Mouse (Mus musculus) hindbrain, embryonic 13.5 days (tissue): Measurements from ENCODE around the gene Ncor2. TPM values are rescaled to one million over a fixed set of nuclear protein-coding genes. Genes with fewer than 3 reads are reported as not detected.
A peak's percentile ranks its signal among the peaks of the same experiment; 100 is the strongest.

Source experiments
- ATAC-seq: fragments of 200-750 bp; cut with Nextera tagmentation; 2 replicates; pipeline ENCODE4 v1.8.0; 2017; ENCODE audit warnings: moderate TSS enrichment; ENCODE audit not compliant: low FRiP score
- H3K27ac ChIP-seq: fragments of 300-500 bp; sonication (generic); 2 replicates; pipeline ENCODE4 v1.5.1; 2015; ENCODE audit warnings: inconsistent platforms, mild to moderate bottlenecking, moderate library complexity
- H3K27me3 ChIP-seq: fragments of 300-500 bp; sonication (generic); 2 replicates; pipeline ENCODE4 v1.6.1; 2015; ENCODE audit warnings: mild to moderate bottlenecking, inconsistent platforms
- H3K36me3 ChIP-seq: fragments of 300-500 bp; sonication (generic); 2 replicates; pipeline ENCODE4 v1.6.1; 2015; ENCODE audit warnings: mild to moderate bottlenecking, inconsistent platforms
- H3K4me1 ChIP-seq: fragments of 300-500 bp; sonication (generic); replicated peaks from 2 replicates; pipeline ENCODE4 v1.6.1; 2015; ENCODE audit warnings: inconsistent platforms
- H3K4me2 ChIP-seq: fragments of 300-500 bp; sonication (generic); 2 replicates; pipeline ENCODE4 v1.6.1; 2015; ENCODE audit warnings: inconsistent platforms, mild to moderate bottlenecking, moderate library complexity
- H3K4me3 ChIP-seq: fragments of 300-500 bp; sonication (generic); 2 replicates; pipeline ENCODE4 v1.5.1; 2015; ENCODE audit warnings: mild to moderate bottlenecking, inconsistent platforms
- H3K9ac ChIP-seq: fragments of 300-500 bp; sonication (generic); 2 replicates; pipeline ENCODE4 v1.6.1; 2015; ENCODE audit warnings: mild to moderate bottlenecking, inconsistent platforms
- H3K9me3 ChIP-seq: fragments of 300-500 bp; sonication (generic); 2 replicates; pipeline ENCODE4 v1.6.1; 2016; ENCODE audit warnings: inconsistent platforms
- WGBS: fragments of 180-500 bp; shearing (Covaris S2); methylation state at CpG from one replicate; pipeline ENCODE4 v1.1.7; 2015; 5-methylcytosine and 5-hydroxymethylcytosine counted together
- polyA plus RNA-seq: library from polyadenylated mRNA; unstranded; fragments of >200 nt; fragmentation: Nextera tagmentation; extraction: Ambion mirVana; gene quantifications from 2 replicates; pipeline ENCODE4 v1.2.1, GENCODE M21; 2015

Gene Ncor2
- polyA plus RNA-seq, 1 experiment from 2014 or later = 25.1 TPM

GRCm38 (mm10) chr5:125028911-125029310 lies 150.1 kb downstream of the Ncor2 start:
- no peaks in the 10 kb centered on the region for H3K27me3 ChIP-seq
- no peak overlapping the region for H3K27ac ChIP-seq
- H3K4me2 ChIP-seq = no peak overlapping the region
- no peaks in the 10 kb centered on the region for H3K9me3 ChIP-seq
- H3K9ac ChIP-seq = no peak overlapping the region
- no peak overlapping the region for H3K4me3 ChIP-seq
- peaks cover 100% of the 10 kb centered on the region for H3K36me3 ChIP-seq
- WGBS = 98% methylated on average over 20 of the region's 20 CpGs
- no peaks in the 10 kb centered on the region for H3K4me1 ChIP-seq
- no peak for ATAC-seq

- Histone ChIP-seq H3K9me3 (no peaks in the 10 kb centered on the region), H3K9ac (no peak overlapping the region), H3K4me3 (no peak overlapping the region), H3K4me1 (no peaks in the 10 kb centered on the region), H3K36me3 (peaks cover 100% of the 10 kb centered on the region), H3K27me3 (no peaks in the 10 kb centered on the region), H3K27ac (no peak overlapping the region), H3K4me2 (no peak overlapping the region)
- ATAC-seq = no peak
- WGBS = 97% methylated on average over 15 of the region's 15 CpGs
Measured at GRCm38 (mm10) chr5:125028371-125028770, 150.6 kb downstream of the Ncor2 start.

GRCm38 (mm10) chr5:125024002-125024401 lies 155.0 kb downstream of the Ncor2 start:
- H3K4me1 ChIP-seq = peaks cover 13% of the 10 kb centered on the region
- H3K4me2 ChIP-seq = no peak overlapping the region
- no peak for ATAC-seq
- peaks cover 87% of the 10 kb centered on the region for H3K36me3 ChIP-seq
- H3K4me3 ChIP-seq = no peak overlapping the region
- WGBS = 80% methylated on average over 14 of the region's 14 CpGs
- H3K27ac ChIP-seq = no peak overlapping the region
- no peak overlapping the region for H3K9ac ChIP-seq
- no peaks in the 10 kb centered on the region for H3K27me3 ChIP-seq
- H3K9me3 ChIP-seq = no peaks in the 10 kb centered on the region

- no peaks in the 10 kb centered on the region for H3K27me3 ChIP-seq
- H3K9me3 ChIP-seq = no peaks in the 10 kb centered on the region
- peak overlapping the region; percentile 40; the same call in 1 of the 2 replicates for H3K27ac ChIP-seq
- no peak overlapping the region for H3K9ac ChIP-seq
- 90% methylated on average over 11 of the region's 11 CpGs for WGBS
- no peak overlapping the region for H3K4me2 ChIP-seq
- H3K36me3 ChIP-seq = peaks cover 87% of the 10 kb centered on the region
- ATAC-seq = no peak
- H3K4me1 ChIP-seq = peaks cover 19% of the 10 kb centered on the region
- no peak overlapping the region for H3K4me3 ChIP-seq
Measured at GRCm38 (mm10) chr5:125021298-125021697, 157.7 kb downstream of the Ncor2 start.

DNA sequence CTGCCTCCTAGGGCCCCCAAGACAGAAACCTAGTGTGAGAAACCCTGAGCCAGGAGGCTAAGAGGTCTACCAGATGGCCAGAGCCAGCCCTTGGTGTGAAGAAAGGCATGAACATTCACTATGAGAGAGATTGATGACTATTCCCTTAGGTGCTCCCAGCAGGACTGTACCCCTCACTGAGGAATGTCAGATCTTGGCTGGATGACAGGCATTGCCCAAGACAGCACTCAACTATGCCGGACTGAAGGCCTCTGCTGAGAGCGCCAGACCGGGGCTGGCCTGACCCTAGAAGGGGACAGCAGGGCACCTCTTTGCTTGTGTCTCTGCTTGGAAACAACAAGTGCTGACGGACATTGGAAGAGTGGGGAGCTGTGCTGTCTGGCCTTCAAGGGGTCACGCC lies 159.9 kb downstream of the Ncor2 start:
- Histone ChIP-seq H3K4me1 (peaks cover 19% of the 10 kb centered on the region), H3K36me3 (peaks cover 82% of the 10 kb centered on the region)

DNA sequence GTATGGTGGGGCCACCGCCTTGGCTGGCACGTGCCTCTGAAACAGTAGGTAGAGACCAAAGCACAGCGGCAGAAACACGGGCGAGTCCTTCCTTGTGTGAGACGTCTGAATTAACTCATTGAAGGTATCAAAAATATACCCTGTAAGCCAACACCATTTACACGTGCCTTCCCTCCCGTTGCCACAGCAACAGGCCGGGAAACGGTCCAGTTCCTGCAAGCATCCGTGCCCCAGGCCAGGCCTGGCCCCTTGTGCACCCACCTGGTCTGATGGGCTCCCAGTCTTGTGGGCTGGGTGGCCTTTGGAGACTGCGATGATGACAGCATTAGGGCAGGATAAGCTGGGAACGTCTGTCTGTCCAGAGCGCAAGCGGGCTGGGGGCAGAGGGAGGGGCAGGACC lies 161.7 kb downstream of the Ncor2 start:
- Histone ChIP-seq H3K36me3 (peaks cover 70% of the 10 kb centered on the region), H3K4me3 (no peak overlapping the region), H3K4me2 (no peak overlapping the region), H3K27me3 (no peaks in the 10 kb centered on the region), H3K4me1 (peaks cover 19% of the 10 kb centered on the region), H3K9ac (no peak overlapping the region), H3K27ac (no peak overlapping the region), H3K9me3 (no peaks in the 10 kb centered on the region)
- no peak for ATAC-seq
- WGBS = 72% methylated on average over 15 of the region's 15 CpGs

More for the DNA sequence above, 159.9 kb downstream of the Ncor2 start:
- no peaks in the 10 kb centered on the region for H3K9me3 ChIP-seq
- H3K4me2 ChIP-seq = no peak overlapping the region
- H3K27me3 ChIP-seq = no peaks in the 10 kb centered on the region
- H3K9ac ChIP-seq = no peak overlapping the region
- H3K27ac ChIP-seq = 0 out of 2 replicates have a peak overlapping the region, but pooled peaks have one; percentile 12
- no peak overlapping the region for H3K4me3 ChIP-seq
- WGBS = 76% methylated on average over 5 of the region's 5 CpGs
- no peak for ATAC-seq

DNA sequence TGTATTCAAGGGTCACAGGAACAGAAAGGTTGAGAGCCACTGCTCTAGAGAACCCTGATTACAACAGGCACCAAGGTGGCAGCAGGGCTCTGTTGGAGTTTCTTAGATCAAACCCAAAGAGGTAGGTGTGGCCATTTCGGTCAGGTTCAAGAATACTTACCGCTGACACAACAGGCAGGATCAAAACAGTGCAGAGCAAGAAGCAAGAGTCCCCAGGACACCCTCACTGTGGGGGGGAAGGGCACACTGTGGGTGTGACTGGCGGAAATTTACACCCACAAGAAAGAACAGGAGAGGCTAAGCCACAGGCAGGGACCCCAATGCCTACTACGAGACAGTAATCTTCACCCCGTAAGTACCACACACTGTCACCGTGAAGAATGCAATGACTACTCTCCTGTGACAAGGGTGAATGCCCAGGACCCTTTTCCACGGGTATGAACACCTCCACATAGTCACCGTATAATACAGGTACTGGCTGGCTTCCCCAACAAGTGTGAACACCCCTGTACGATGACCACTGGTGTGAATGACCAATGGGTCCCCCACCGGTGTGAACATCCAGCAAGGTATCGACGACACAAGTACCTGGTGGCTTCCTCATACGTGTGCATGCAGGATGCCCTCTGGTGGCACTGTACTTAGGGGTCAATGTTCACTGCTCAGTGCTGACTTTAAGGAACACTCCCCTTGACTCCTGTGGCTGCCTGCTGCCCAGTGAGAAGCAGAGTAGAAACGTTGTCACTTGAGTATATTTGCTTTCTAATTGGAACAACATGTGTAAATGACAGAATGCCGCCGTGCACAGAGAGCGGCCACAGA lies 162.4 kb downstream of the Ncor2 start:
- H3K4me1 ChIP-seq = peaks cover 19% of the 10 kb centered on the region
- H3K9ac ChIP-seq = no peak overlapping the region
- H3K36me3 ChIP-seq = peaks cover 67% of the 10 kb centered on the region
- H3K27me3 ChIP-seq = no peaks in the 10 kb centered on the region
- 91% methylated on average over 17 of the region's 17 CpGs for WGBS
- H3K27ac ChIP-seq = no peak overlapping the region
- H3K4me3 ChIP-seq = no peak overlapping the region
- H3K9me3 ChIP-seq = no peaks in the 10 kb centered on the region
- no peak for ATAC-seq
- H3K4me2 ChIP-seq = no peak overlapping the region

GRCm38 (mm10) chr5:125015576-125015975 lies 163.4 kb downstream of the Ncor2 start:
- Histone ChIP-seq H3K4me2 (no peak overlapping the region), H3K9ac (no peak overlapping the region), H3K27ac (no peak overlapping the region), H3K4me1 (peaks cover 17% of the 10 kb centered on the region), H3K36me3 (peaks cover 69% of the 10 kb centered on the region), H3K9me3 (no peaks in the 10 kb centered on the region), H3K27me3 (no peaks in the 10 kb centered on the region), H3K4me3 (no peak overlapping the region)
- ATAC-seq = no peak
- 92% methylated on average over 9 of the region's 9 CpGs for WGBS

DNA sequence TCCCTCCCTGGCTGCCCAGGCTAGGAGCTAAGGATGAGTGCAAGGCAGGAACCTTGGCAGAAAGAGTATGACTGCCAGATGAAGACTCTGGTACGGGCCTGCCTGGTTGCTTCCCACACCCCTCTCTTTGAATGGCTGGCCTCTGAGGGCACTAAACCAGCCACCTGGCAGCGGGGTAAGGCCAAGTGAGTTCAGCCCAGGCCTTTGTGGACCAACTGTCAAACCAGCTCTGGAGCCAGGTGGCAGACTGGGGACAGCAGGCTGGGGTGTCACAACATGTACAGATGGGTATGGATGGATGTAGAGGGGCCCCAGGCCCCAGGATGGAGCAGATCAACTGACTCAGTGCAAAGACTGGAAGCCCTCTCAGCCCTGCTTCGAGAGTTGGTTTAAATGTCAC lies 164.0 kb downstream of the Ncor2 start:
- Histone ChIP-seq H3K36me3 (peaks cover 73% of the 10 kb centered on the region), H3K4me2 (no peak overlapping the region), H3K4me3 (no peak overlapping the region), H3K27ac (no peak overlapping the region), H3K27me3 (no peaks in the 10 kb centered on the region), H3K9ac (no peak overlapping the region), H3K9me3 (no peaks in the 10 kb centered on the region), H3K4me1 (peaks cover 14% of the 10 kb centered on the region)
- ATAC-seq = no peak
- WGBS = 85% methylated on average over 3 of the region's 3 CpGs

GRCm38 (mm10) chr5:125014497-125014896 lies 164.5 kb downstream of the Ncor2 start:
- Histone ChIP-seq H3K4me2 (no peak overlapping the region), H3K4me1 (0 out of 2 replicates have a peak, but pooled peaks cover 9% of the 10 kb centered on the region), H3K36me3 (peaks cover 74% of the 10 kb centered on the region), H3K4me3 (no peak overlapping the region), H3K9ac (no peak overlapping the region), H3K27me3 (no peaks in the 10 kb centered on the region), H3K9me3 (no peaks in the 10 kb centered on the region), H3K27ac (no peak overlapping the region)
- WGBS = 55% methylated on average over 7 of the region's 7 CpGs
- ATAC-seq = no peak

DNA sequence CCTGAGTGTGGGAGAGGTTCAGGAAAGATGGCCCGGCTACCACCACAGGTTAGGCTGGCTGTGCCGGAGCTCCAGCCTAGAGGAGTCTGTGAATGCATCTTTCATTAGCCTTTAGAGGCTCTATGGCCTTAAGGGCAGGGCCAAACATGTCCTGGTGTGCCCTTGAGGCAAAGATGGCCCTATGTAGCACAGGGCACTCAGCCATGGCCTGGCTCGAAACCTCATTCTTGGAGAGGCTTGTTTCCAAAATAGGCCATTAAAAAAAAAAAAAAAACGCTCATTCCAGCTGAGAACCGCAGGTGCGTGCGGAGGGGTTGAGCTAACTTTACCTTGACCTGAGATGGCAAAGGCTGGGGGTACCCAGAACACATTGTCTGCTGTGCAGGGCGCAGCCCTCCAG lies 167.4 kb downstream of the Ncor2 start:
- no peak overlapping the region for H3K27ac ChIP-seq
- 95% methylated on average over 8 of the region's 8 CpGs for WGBS
- H3K9ac ChIP-seq = no peak overlapping the region
- peaks cover 56% of the 10 kb centered on the region for H3K36me3 ChIP-seq
- peaks cover 12% of the 10 kb centered on the region for H3K4me1 ChIP-seq
- H3K4me3 ChIP-seq = no peak overlapping the region
- H3K9me3 ChIP-seq = no peaks in the 10 kb centered on the region
- no peak for ATAC-seq
- H3K4me2 ChIP-seq = no peak overlapping the region
- H3K27me3 ChIP-seq = no peaks in the 10 kb centered on the region

GRCm38 (mm10) chr5:125011166-125011565 lies 167.9 kb downstream of the Ncor2 start:
- 93% methylated on average over 24 of the region's 24 CpGs for WGBS
- no peak overlapping the region for H3K27ac ChIP-seq
- ATAC-seq = no peak
- no peak overlapping the region for H3K4me3 ChIP-seq
- no peak overlapping the region for H3K4me2 ChIP-seq
- no peak overlapping the region for H3K9ac ChIP-seq
- H3K27me3 ChIP-seq = no peaks in the 10 kb centered on the region
- peaks cover 16% of the 10 kb centered on the region for H3K4me1 ChIP-seq
- H3K9me3 ChIP-seq = no peaks in the 10 kb centered on the region
- peaks cover 51% of the 10 kb centered on the region for H3K36me3 ChIP-seq

DNA sequence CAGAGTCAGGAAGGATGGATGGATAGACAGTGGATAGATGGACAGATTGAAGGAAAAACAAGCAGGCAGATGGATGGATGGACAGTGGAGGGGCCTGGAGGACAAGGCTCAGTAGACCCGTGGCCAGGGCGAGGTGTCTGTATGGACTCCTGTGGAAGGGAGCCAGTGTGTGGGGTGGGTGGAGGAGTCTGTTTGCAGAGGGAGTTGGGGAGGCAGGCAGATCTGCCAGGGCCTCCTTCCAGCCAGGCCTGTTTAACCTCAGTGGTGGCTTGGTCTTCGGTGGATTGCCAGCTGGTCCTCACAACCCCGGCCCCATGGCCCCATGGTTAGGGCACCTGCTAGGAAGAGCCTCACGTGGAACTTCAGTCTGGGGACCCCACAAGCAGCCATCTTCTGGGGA lies 172.1 kb downstream of the Ncor2 start:
- Histone ChIP-seq H3K9me3 (no peaks in the 10 kb centered on the region), H3K27ac (no peak overlapping the region), H3K27me3 (peaks cover 35% of the 10 kb centered on the region), H3K36me3 (peaks cover 27% of the 10 kb centered on the region), H3K4me3 (no peak overlapping the region), H3K4me2 (no peak overlapping the region), H3K9ac (no peak overlapping the region), H3K4me1 (peaks cover 44% of the 10 kb centered on the region)
- WGBS = 83% methylated on average over 5 of the region's 5 CpGs
- no peak for ATAC-seq
